Mouse (Mus musculus) cerebellum, adult 18-20 months (tissue): ENCODE data around the gene Kif23.

ENCODE experiments used
- DNase-seq, 2 experiments: peaks; one replicate each; pipeline ENCODE4 v3.0.0; 2021

The Kif23 gene

GRCm38 (mm10) chr9:61902445-61902844, 44.1 kb downstream of the Kif23 start:
- no peak for DNase-seq

- DNase-seq = no peak
Measured at GRCm38 (mm10) chr9:61901574-61901973, 45.0 kb downstream of the Kif23 start.

GRCm38 (mm10) chr9:61899804-61900203, 46.8 kb downstream of the Kif23 start:
- DNase-seq = peak; percentile 85 to 90

- DNase-seq = peak; percentile 69 to 81
Measured at GRCm38 (mm10) chr9:61898401-61898800, 48.2 kb downstream of the Kif23 start.

GRCm38 (mm10) chr9:61895014-61895413, 51.6 kb downstream of the Kif23 start:
- no peak for DNase-seq

- DNase-seq = peak in 1 of 2 experiments; percentile 7
Measured at GRCm38 (mm10) chr9:61889855-61890254, 56.7 kb downstream of the Kif23 start.

GRCm38 (mm10) chr9:61887661-61888379, 58.8 kb downstream of the Kif23 start:
- no peak for DNase-seq

GRCm38 (mm10) chr9:61885964-61886363, 60.6 kb downstream of the Kif23 start:
- DNase-seq = no peak

GRCm38 (mm10) chr9:61884936-61885335, 61.6 kb downstream of the Kif23 start:
- DNase-seq = no peak

GRCm38 (mm10) chr9:61884375-61884774, 62.2 kb downstream of the Kif23 start:
- DNase-seq = no peak

GRCm38 (mm10) chr9:61882179-61882578, 64.4 kb downstream of the Kif23 start:
- no peak for DNase-seq

GRCm38 (mm10) chr9:61878889-61879288, 67.7 kb downstream of the Kif23 start:
- peak; percentile 52 to 64 for DNase-seq

- DNase-seq = no peak
Measured at GRCm38 (mm10) chr9:61877373-61878112, 69.0 kb downstream of the Kif23 start.

GRCm38 (mm10) chr9:61873325-61873724, 73.2 kb downstream of the Kif23 start:
- DNase-seq = no peak

GRCm38 (mm10) chr9:61872246-61872941, 74.2 kb downstream of the Kif23 start:
- DNase-seq = no peak

GRCm38 (mm10) chr9:61871839-61872238, 74.7 kb downstream of the Kif23 start:
- DNase-seq = no peak

GRCm38 (mm10) chr9:61867659-61868058, 78.9 kb downstream of the Kif23 start:
- no peak for DNase-seq
